Mouse (Mus musculus): ENCODE data around the gene Magi1.

- no peak for TF ChIP-seq CTCF (IDR thresholded peaks at IDR 0.05; ENCODE audit: low read depth)
- no peak for TF ChIP-seq EP300 (IDR thresholded peaks at IDR 0.05; ENCODE audit: low read depth)
These were observed 456.8 kb downstream of the Magi1 start for GRCm38 (mm10) chr6:93826875-93827274.
